Mouse (Mus musculus): Measurements from ENCODE around the gene Hist1h4d.

DNA sequence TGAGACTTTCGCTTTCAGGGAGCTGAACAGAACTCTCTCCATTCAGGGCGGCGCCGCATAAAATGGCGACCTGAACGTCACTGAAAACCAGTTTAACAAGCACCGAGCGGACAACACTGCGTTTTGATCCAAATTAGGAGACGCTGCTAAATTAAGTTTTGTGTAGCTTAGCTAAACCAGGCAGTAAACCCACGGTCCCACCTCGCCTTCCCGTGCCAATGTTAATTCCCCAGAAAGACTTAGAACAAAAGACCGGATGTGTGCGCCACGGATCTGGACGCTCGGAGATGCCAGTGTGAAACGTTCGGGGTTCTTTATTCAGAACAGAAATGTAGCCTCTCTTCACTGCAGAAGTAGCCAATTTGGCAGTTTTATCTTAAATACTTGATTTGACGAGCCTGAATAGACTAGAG, 3.6 kb downstream of the Hist1h4d start:
- no peak for TF ChIP-seq CTCF (IDR thresholded peaks at IDR 0.05; ENCODE audit: control insufficient read depth, insufficient read depth, insufficient replicate concordance, low read depth, low read length)
- TF ChIP-seq POLR2A (IDR thresholded peaks at IDR 0.05; ENCODE audit: control insufficient read depth, low read depth, low read length), result no peak

All from testis, adult 2 months (tissue).